Mouse (Mus musculus) kidney, adult 8-10 months (tissue): Measurements from ENCODE around the gene Atp5g2.
"Not testable (repeated sequence)": the region's sequence is repeated elsewhere in the genome, so short reads cannot be mapped to it uniquely, and the experiment has no call there.

ENCODE experiments used
- DNase-seq, 2 experiments: peaks; one replicate each; pipeline ENCODE4 v3.0.0; 2022

The Atp5g2 gene

GRCm38 (mm10) chr15:102665494-102665893 lies 6.7 kb downstream of the Atp5g2 start:
- DNase-seq: peak; percentile 35 to 63

GRCm38 (mm10) chr15:102663825-102664224 lies 8.3 kb downstream of the Atp5g2 start:
- DNase-seq: no peak

GRCm38 (mm10) chr15:102662601-102663000 lies 9.6 kb downstream of the Atp5g2 start:
- DNase-seq: not testable (repeated sequence)

GRCm38 (mm10) chr15:102657926-102658381 lies 14.2 kb downstream of the Atp5g2 start:
- no peak for DNase-seq

- no peak for DNase-seq
Observed at GRCm38 (mm10) chr15:102656658-102657057, 15.5 kb downstream of the Atp5g2 start.

- not testable (repeated sequence) for DNase-seq
Observed at GRCm38 (mm10) chr15:102651928-102652660, 20.1 kb downstream of the Atp5g2 start.

GRCm38 (mm10) chr15:102651107-102651506 lies 21.0 kb downstream of the Atp5g2 start:
- DNase-seq: no peak

- DNase-seq: no peak
Observed at GRCm38 (mm10) chr15:102635817-102636216, 36.3 kb downstream of the Atp5g2 start.

- no peak for DNase-seq
Observed at GRCm38 (mm10) chr15:102634684-102635083, 37.5 kb downstream of the Atp5g2 start.

GRCm38 (mm10) chr15:102625687-102626055 lies 46.5 kb downstream of the Atp5g2 start:
- DNase-seq: no peak

- peak; percentile 99 for DNase-seq
Observed at GRCm38 (mm10) chr15:102624970-102625686, 47.0 kb downstream of the Atp5g2 start, which contains the start of the genes Gm28047 and Atf7. Gm28047 (minus strand) TSS chr15:102625067. Atf7 (minus strand) TSS chr15:102625464.

- DNase-seq: no peak
Observed at GRCm38 (mm10) chr15:102624291-102624969, 47.7 kb downstream of the Atp5g2 start.

- no peak for DNase-seq
Observed at GRCm38 (mm10) chr15:102623121-102623520, 49.0 kb downstream of the Atp5g2 start.

- no peak for DNase-seq
Observed at GRCm38 (mm10) chr15:102622536-102622935, 49.6 kb downstream of the Atp5g2 start.

GRCm38 (mm10) chr15:102620765-102621164 lies 51.4 kb downstream of the Atp5g2 start:
- no peak for DNase-seq

- DNase-seq: no peak
Observed at GRCm38 (mm10) chr15:102619486-102619885, 52.7 kb downstream of the Atp5g2 start.

GRCm38 (mm10) chr15:102617654-102618053 lies 54.5 kb downstream of the Atp5g2 start:
- no peak for DNase-seq

- DNase-seq: no peak
Observed at GRCm38 (mm10) chr15:102616174-102616573, 56.0 kb downstream of the Atp5g2 start.

- DNase-seq: no peak
Observed at GRCm38 (mm10) chr15:102614224-102614623, 57.9 kb downstream of the Atp5g2 start.

- DNase-seq: no peak
Observed at GRCm38 (mm10) chr15:102612966-102613365, 59.2 kb downstream of the Atp5g2 start.
